Mouse (Mus musculus) kidney, adult 2 months (tissue): ENCODE measurements around the gene Capn6. TPM values are rescaled to one million over a fixed set of nuclear protein-coding genes. Genes with fewer than 3 reads are reported as not detected.
A peak's percentile ranks its signal among the peaks of the same experiment; 100 is the strongest.

Source experiments
- DNase-seq: peaks from one replicate; pipeline ENCODE4 v3.0.0; 2021
- H3K27ac ChIP-seq: fragments of 200-500 bp; 2 replicates; pipeline ENCODE4 v1.5.1; 2012; ENCODE audit warnings: low read depth, low read length, control low read depth, inconsistent platforms; ENCODE audit not compliant: insufficient read depth
- H3K27me3 ChIP-seq: fragments of 200-500 bp; replicated peaks from 2 replicates; pipeline ENCODE4 v1.6.1; 2012; ENCODE audit warnings: mild to moderate bottlenecking, moderate library complexity, low read length, inconsistent platforms; ENCODE audit not compliant: control insufficient read depth, insufficient read depth
- H3K36me3 ChIP-seq: fragments of 200-500 bp; 2 replicates; pipeline ENCODE4 v1.6.1; 2012; ENCODE audit warnings: mild to moderate bottlenecking, moderate library complexity, low read length, inconsistent platforms; ENCODE audit not compliant: control insufficient read depth, insufficient read depth
- H3K4me1 ChIP-seq: fragments of 200-500 bp; 2 replicates; pipeline ENCODE4 v1.6.1; 2011; ENCODE audit warnings: low read length; ENCODE audit not compliant: control insufficient read depth, insufficient read depth
- H3K4me3 ChIP-seq: fragments of 200-500 bp; 2 replicates; pipeline ENCODE4 v1.5.1; 2011; ENCODE audit warnings: mild to moderate bottlenecking, low read depth, low read length, control low read depth; ENCODE audit not compliant: insufficient read depth
- CTCF ChIP-seq: fragments of 200-500 bp; conservative IDR thresholded peaks from 2 replicates; pipeline ENCODE4 v1.5.1; 2011; ENCODE audit warnings: low read depth, mild to moderate bottlenecking, control low read depth, low read length, moderate library complexity, mixed read lengths; ENCODE audit not compliant: insufficient read depth, insufficient read length
- POLR2A ChIP-seq: fragments of 200-500 bp; IDR thresholded peaks from one replicate; pipeline ENCODE4 v1.6.1; 2011; ENCODE audit warnings: low read depth, low read length, control low read depth
- WGBS: fragments of 180-500 bp; shearing (Covaris S2); methylation state at CpG from one replicate; pipeline ENCODE4 v1.1.7; 2018; 5-methylcytosine and 5-hydroxymethylcytosine counted together
- polyA plus RNA-seq: library from polyadenylated mRNA; depleted of rRNA; stranded (reverse); fragments of >200 nt; gene quantifications from 2 replicates; pipeline ENCODE4 v1.2.3, GENCODE M21; 2012; rRNA removed

Gene Capn6
- polyA plus RNA-seq, result 1.3 and 1.6 TPM in 2 replicates

DNA sequence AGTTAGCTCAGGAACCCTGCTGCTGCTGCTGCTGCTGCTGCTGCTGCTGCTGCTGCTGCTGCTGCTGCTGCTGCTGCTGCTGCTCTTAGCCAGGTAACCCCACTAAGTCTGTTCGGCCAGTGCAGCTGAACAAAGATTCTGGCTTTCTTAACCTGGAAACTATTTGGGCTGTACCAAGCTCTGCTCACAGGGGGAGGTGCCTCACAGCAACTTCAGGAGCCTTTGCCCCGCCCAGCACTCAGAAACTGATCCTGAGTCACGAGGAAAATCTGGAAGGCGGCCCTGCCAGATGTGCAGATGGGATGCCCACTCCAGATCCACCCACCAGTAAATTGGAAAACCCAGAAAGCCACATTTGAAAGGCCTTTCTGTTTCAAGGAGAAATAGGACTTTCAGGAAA, at the start of gene Capn6:
Gene Capn6 (minus strand): TSS at position 203 of the 400 bp plus-strand sequence.
- TF ChIP-seq CTCF, result no peak
- TF ChIP-seq POLR2A, result no peak
- WGBS, result 24% methylated on average over 4 of the region's 4 CpGs
- DNase-seq, result peak; percentile 23
- no peaks in the 10 kb centered on the region for H3K4me1 ChIP-seq
- no peaks in the 10 kb centered on the region for H3K27me3 ChIP-seq
- H3K36me3 ChIP-seq, result no peaks in the 10 kb centered on the region
- no peak within 1 kb of the TSS for H3K4me3 ChIP-seq
- no peak within 1 kb of the TSS for H3K27ac ChIP-seq

DNA sequence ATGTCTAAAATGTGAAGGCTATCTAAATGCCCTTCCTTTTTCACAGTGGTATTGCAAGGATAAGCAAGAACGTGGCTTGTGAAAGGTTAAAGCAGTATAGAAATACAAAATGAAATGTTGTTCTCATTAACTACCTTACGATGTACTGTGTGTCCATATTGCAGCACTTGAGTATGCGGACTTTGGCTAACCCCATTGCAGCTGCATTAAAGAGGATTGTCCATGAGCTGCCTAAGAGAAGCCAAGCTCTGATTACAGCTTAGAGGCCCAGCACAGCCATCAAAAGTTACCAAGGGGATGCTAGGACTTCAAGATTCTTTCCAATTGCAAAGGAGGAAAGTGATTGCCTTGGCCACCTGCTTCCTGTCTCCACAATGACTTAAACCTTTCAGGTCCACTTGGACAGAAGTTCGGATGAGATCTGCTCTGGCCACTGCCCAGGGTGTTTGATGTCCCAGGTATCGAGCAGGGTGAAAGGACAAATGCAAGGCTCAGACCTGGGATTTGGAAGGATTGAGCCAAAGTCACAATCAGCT, 40.0 kb upstream of the Capn6 start:
- no peak for DNase-seq
- no peak overlapping the region for H3K4me3 ChIP-seq
- no peak overlapping the region for H3K27ac ChIP-seq
- no peaks in the 10 kb centered on the region for H3K36me3 ChIP-seq
- TF ChIP-seq CTCF (no peak), POLR2A (no peak)
- no peaks in the 10 kb centered on the region for H3K27me3 ChIP-seq
- no peaks in the 10 kb centered on the region for H3K4me1 ChIP-seq
- WGBS, result 85% methylated on average over 5 of the region's 5 CpGs

DNA sequence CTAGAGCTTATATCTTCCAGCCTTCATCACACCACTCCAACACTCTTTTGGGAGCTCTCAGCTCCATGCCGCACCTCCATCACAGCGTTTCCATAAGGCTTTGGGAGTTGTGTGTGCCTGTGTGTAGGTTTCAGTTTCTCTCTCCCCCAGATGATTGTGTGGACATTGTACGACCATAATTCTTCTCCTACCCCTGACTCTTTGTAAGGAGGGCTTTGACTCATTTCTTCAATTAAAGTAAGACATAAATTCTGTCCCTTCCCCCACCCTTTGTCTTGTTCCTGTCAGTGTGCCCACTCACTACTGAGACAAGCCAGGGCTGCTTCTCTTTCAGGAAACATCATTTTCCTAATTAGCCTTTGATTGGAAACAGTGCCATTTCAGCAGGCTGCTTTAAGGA, 24.1 kb upstream of the Capn6 start:
- WGBS, result 45% methylated on average over 3 of the region's 3 CpGs
- no peak for DNase-seq
- Histone ChIP-seq H3K4me3 (no peak overlapping the region), H3K4me1 (no peaks in the 10 kb centered on the region), H3K36me3 (no peaks in the 10 kb centered on the region), H3K27me3 (no peaks in the 10 kb centered on the region), H3K27ac (no peak overlapping the region)
- TF ChIP-seq POLR2A (no peak), CTCF (no peak)

DNA sequence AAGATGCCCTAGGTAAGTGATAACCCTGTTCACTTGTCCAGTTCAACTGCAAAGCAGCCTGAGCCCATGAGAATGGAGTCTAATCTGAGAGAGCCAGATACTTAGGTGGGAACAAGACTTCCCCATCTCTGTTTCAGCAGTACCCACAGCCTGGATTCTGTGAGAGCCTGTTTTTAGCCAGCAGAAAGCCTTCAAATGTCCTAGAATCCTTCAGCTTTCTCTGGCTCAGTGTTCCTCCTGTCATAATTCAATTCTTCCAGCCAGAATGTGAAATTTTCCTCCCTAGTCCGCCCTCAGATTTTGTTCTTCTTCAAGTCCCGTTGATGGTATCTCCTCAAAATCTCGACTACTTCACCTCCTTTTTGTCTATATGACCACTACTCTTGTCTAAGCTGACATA, 22.8 kb upstream of the Capn6 start:
- WGBS, result 85% methylated on average over 3 of the region's 3 CpGs
- DNase-seq, result no peak
- TF ChIP-seq POLR2A (no peak), CTCF (no peak)

DNA sequence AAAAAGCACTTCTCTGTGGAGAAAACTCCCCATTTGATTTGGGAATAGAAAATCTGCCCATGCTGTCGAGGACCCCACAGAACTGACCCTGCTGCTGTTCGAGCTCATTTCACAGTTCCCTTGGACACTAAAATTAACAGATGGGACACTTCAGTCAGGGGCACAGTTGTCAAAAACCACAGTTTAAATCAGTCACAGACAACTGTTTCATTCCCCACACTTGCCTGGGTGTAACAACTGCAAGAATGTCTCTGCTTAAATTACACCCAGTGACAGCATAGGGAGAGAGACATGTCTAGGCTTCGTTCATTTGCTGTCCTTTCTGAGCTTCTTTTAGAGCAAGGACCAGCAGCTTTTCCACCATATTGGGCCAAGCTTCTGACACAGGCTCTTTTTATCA, 19.4 kb upstream of the Capn6 start:
- H3K4me1 ChIP-seq, result no peaks in the 10 kb centered on the region
- no peaks in the 10 kb centered on the region for H3K36me3 ChIP-seq
- WGBS, result 37% methylated on average over 3 of the region's 3 CpGs
- DNase-seq, result no peak
- no peak overlapping the region for H3K4me3 ChIP-seq
- TF ChIP-seq CTCF (no peak), POLR2A (no peak)
- H3K27ac ChIP-seq, result no peak overlapping the region
- H3K27me3 ChIP-seq, result no peaks in the 10 kb centered on the region

More for the DNA sequence above, 22.8 kb upstream of the Capn6 start:
- Histone ChIP-seq H3K36me3 (no peaks in the 10 kb centered on the region), H3K27me3 (no peaks in the 10 kb centered on the region), H3K4me3 (no peak overlapping the region), H3K27ac (no peak overlapping the region), H3K4me1 (no peaks in the 10 kb centered on the region)

DNA sequence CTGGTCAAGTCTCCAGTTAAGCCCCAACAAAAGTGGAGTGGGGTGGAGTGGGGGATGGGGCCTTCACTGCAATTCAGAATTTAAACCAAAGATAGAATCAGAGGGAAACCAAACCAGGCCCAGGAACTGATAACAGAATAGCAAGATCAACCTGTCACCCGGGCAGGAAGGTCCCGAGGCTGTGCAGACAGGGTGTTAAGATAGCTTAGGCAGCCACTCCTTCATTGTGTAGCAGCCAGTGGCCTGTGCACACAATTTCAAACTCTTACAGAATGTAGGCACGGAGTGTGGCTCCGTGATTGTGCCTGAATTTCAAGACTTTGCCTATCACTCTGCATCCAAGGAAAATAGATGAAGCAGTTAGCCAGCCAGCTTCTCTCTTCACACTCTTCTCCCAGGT, 693 bp downstream of the Capn6 start:
- Histone ChIP-seq H3K36me3 (no peaks in the 10 kb centered on the region), H3K4me3 (no peak overlapping the region), H3K4me1 (no peaks in the 10 kb centered on the region), H3K27me3 (no peaks in the 10 kb centered on the region), H3K27ac (no peak overlapping the region)
- 14% methylated on average over 4 of the region's 4 CpGs for WGBS
- TF ChIP-seq POLR2A (no peak), CTCF (no peak)
- no peak for DNase-seq

DNA sequence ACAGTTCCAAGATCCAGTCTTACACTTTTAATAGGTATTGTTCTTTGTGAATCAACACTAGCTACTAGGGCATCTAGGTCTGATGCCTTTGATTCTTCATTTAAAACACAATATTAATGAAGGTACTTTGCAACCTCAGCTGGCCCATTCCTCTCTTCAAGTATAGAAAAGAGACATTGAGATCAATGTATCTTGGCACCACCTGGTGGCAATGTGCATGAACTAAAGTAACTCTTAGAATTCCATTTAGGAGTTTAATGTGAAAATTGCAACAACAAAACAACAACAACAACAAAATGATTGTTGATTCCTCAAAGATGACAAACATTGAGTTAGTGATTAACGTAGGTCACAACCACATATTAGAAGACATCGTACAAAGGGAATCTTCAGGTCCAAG, 8.3 kb downstream of the Capn6 start:
- H3K27ac ChIP-seq, result no peak overlapping the region
- H3K27me3 ChIP-seq, result no peaks in the 10 kb centered on the region
- H3K36me3 ChIP-seq, result no peaks in the 10 kb centered on the region
- no peak for DNase-seq
- no peaks in the 10 kb centered on the region for H3K4me1 ChIP-seq
- H3K4me3 ChIP-seq, result no peak overlapping the region
- WGBS, result 87% methylated on average over 2 of the region's 2 CpGs
- no peak for TF ChIP-seq POLR2A
- TF ChIP-seq CTCF, result no peak

DNA sequence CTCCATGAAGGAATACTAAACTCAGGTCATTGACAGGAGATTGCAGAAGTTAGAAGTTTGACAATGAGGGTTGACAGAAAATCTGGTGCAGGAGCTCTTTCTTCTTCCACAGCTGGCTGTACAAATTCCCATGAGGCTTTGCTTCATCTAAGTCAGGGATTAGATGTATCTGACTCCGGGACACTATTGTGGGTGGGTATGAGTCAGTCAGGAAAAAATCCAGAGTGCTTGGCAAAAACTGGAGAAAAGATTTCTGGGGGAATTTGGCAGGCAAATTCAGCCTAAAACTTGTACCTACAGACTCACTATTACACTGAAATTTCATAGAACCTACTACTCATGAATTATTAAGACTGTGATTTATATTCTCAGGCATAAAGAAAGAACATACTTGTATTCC, 11.3 kb downstream of the Capn6 start:
- TF ChIP-seq CTCF (no peak), POLR2A (no peak)
- DNase-seq, result no peak
- no peaks in the 10 kb centered on the region for H3K4me1 ChIP-seq
- WGBS, result 81% methylated on average over 1 of the region's 1 CpGs
- H3K27ac ChIP-seq, result no peak overlapping the region
- no peak overlapping the region for H3K4me3 ChIP-seq
- no peaks in the 10 kb centered on the region for H3K27me3 ChIP-seq
- no peaks in the 10 kb centered on the region for H3K36me3 ChIP-seq
